7 mouse cellular contexts compared by ENCODE assay signal in the genomic region with DNA sequence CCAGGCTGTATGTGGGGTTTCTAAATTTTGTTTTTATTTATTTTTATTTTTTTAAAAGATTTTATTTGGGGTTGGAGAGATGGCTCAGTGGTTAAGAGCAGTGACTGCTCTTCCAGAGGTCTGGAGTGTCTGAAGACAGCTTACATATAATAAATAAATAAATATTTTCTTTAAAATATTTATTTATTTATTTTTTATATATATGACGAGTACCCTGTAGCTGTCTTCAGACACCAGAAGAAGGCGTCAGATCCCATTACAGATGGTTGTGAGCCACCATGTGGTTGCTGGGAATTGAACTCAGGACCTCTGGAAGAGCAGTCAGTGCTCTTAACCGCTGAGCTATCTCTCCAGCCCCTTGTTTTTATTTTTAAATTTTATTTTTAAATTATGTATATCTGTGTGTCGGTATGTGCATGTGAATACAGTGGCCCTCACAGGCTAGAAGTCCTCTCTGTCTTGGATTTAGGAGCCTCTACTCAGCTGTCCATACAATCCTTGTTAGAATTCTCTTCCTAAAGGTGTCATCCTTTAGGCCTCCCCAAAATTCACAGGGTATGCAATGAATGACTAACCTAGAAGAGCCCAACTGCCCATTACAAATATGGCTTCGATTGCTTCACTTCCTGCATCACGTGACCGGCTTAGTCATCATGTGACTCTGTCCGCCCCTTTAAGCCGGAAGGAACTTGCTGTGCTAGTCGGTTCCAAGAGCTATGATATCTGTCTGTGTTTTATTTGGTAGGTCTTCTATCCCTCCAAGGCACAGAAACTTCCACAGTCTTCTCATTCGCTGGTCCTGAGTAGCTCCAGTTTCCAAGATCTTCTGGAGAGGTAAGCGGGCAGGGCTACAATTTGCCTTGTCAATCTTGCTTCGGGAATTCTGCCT. TPM values are rescaled to one million over a fixed set of nuclear protein-coding genes. Genes with fewer than 3 reads are reported as not detected.
A peak's percentile ranks its signal among the peaks of the same experiment; 100 is the strongest.
DNase-seq lines count a peak whose midpoint lies in the region; ATAC-seq lines count a peak whose summit lies in the region.

Gene Gba (plus strand): TSS at position 676 of the 889 bp plus-strand sequence.

- H3K27me3 ChIP-seq in intestine, embryonic 14.5 days (replicated peaks; ENCODE audit: control insufficient read depth, insufficient read depth, low read length) = no peaks in the 10 kb centered on the region

- 23% methylated on average over 13 of the region's 13 CpGs for WGBS in intestine, embryonic 14.5 days

- H3K4me1 ChIP-seq in intestine, embryonic 14.5 days (replicated peaks; ENCODE audit: control insufficient read depth, insufficient read depth, low read length) = peaks cover 4% of the 10 kb centered on the region

- no peak within 1 kb of the TSS for H3K27ac ChIP-seq in intestine, embryonic 14.5 days (ENCODE audit: low read depth)

- peaks cover 32% of the 10 kb centered on the region for H3K36me3 ChIP-seq in intestine, embryonic 14.5 days (ENCODE audit: control insufficient read depth, insufficient read depth, low read length)

- H3K4me3 ChIP-seq in intestine, embryonic 14.5 days (ENCODE audit: low read depth, low read length) = peak within 1 kb of the TSS; percentile 67

- H3K9ac ChIP-seq in intestine, embryonic 14.5 days (ENCODE audit: low read length) = peak within 1 kb of the TSS; percentile 49

- H3K9me3 ChIP-seq in intestine, embryonic 14.5 days (ENCODE audit: control insufficient read depth, low read length) = no peaks in the 10 kb centered on the region

- intact Hi-C loops in left cerebral cortex, postnatal 14 days (cut with DNase I) = no loop called here

- ATAC-seq in intestine, embryonic 14.5 days (replicated peaks; ENCODE audit: low FRiP score, low TSS enrichment, low read depth) = peak; percentile 92

- DNase-seq in adrenal gland, adult 18-20 months (ENCODE audit: low spot score in 2 of 2) = peak; percentile 89 to 91
- DNase-seq in embryo, embryonic 10.5 days (ENCODE audit: low spot score) = peak; percentile 97
- peak; percentile 67 for DNase-seq in gastrocnemius, postnatal 25 days
- DNase-seq in intestine, embryonic 14.5 days (ENCODE audit: low spot score) = peak; percentile 92
- DNase-seq in left cerebral cortex, postnatal 14 days (ENCODE audit: low spot score in 2 of 2) = peak; percentile 91 to 92
- DNase-seq in mesoderm, embryonic 11.5 days (ENCODE audit: low read depth, low spot score) = peak; percentile 90
- DNase-seq in right cerebral cortex, postnatal 36 days (ENCODE audit: low spot score in 2 of 2) = peak; percentile 72 to 79

- H3K4me2 ChIP-seq in intestine, embryonic 14.5 days (ENCODE audit: low read length) = peak within 1 kb of the TSS; percentile 68

RNA-seq across cellular contexts. Expression of gene Gba, which starts in this region (rescaled TPM):
- 10 to 100 TPM; 57.1 to 61.9 TPM for total RNA-seq in adrenal gland, adult 18-20 months (2021)
- 10 to 100 TPM; 14.6 to 23.6 TPM for total RNA-seq in gastrocnemius, postnatal 25 days (2021)
- polyA plus RNA-seq in intestine, embryonic 14.5 days (2014; fragmentation: Nextera tagmentation; extraction: Ambion mirVana) = 39.2 and 41.0 TPM in 2 replicates
- 10 to 100 TPM; 63.4 to 66.7 TPM for total RNA-seq in left cerebral cortex, postnatal 14 days (2021)
